Mouse (Mus musculus): ENCODE measurements around the gene Fgfr2.

Gene Fgfr2

GRCm38 (mm10) chr7:132458493-132458892 lies 664.7 kb downstream of the Fgfr2 start:
- no peak for DNase-seq (ENCODE audit: low read depth, low spot score)

GRCm38 (mm10) chr7:132455071-132455720 lies 668.0 kb downstream of the Fgfr2 start:
- no peak for DNase-seq (ENCODE audit: low read depth, low spot score)

GRCm38 (mm10) chr7:132449891-132450735 lies 673.0 kb downstream of the Fgfr2 start:
- DNase-seq (ENCODE audit: low read depth, low spot score): no peak

- DNase-seq (ENCODE audit: low read depth, low spot score): no peak
Observed at GRCm38 (mm10) chr7:132448511-132449154, 674.5 kb downstream of the Fgfr2 start.

GRCm38 (mm10) chr7:132447558-132447957 lies 675.6 kb downstream of the Fgfr2 start:
- DNase-seq (ENCODE audit: low read depth, low spot score): no peak

GRCm38 (mm10) chr7:132446841-132447240 lies 676.3 kb downstream of the Fgfr2 start:
- no peak for DNase-seq (ENCODE audit: low read depth, low spot score)

- no peak for DNase-seq (ENCODE audit: low read depth, low spot score)
Observed at GRCm38 (mm10) chr7:132444221-132444620, 678.9 kb downstream of the Fgfr2 start.

- DNase-seq (ENCODE audit: low read depth, low spot score): no peak
Observed at GRCm38 (mm10) chr7:132443769-132444168, 679.4 kb downstream of the Fgfr2 start.

GRCm38 (mm10) chr7:132443134-132443533 lies 680.0 kb downstream of the Fgfr2 start:
- DNase-seq (ENCODE audit: low read depth, low spot score): no peak

GRCm38 (mm10) chr7:132442133-132442763 lies 680.9 kb downstream of the Fgfr2 start:
- peak; percentile 92 for DNase-seq (ENCODE audit: low read depth, low spot score)

- no peak for DNase-seq (ENCODE audit: low read depth, low spot score)
Observed at GRCm38 (mm10) chr7:132439916-132440315, 683.2 kb downstream of the Fgfr2 start.

- DNase-seq (ENCODE audit: low read depth, low spot score): peak; percentile 85
Observed at GRCm38 (mm10) chr7:132438060-132438459, 685.1 kb downstream of the Fgfr2 start.

GRCm38 (mm10) chr7:132437431-132437830 lies 685.7 kb downstream of the Fgfr2 start:
- no peak for DNase-seq (ENCODE audit: low read depth, low spot score)

GRCm38 (mm10) chr7:132435486-132436055 lies 687.6 kb downstream of the Fgfr2 start:
- no peak for DNase-seq (ENCODE audit: low read depth, low spot score)

GRCm38 (mm10) chr7:132429324-132429723 lies 693.8 kb downstream of the Fgfr2 start:
- no peak for DNase-seq (ENCODE audit: low read depth, low spot score)

- DNase-seq (ENCODE audit: low read depth, low spot score): no peak
Observed at GRCm38 (mm10) chr7:132428308-132428707, 694.8 kb downstream of the Fgfr2 start.

GRCm38 (mm10) chr7:132426069-132426468 lies 697.1 kb downstream of the Fgfr2 start:
- no peak for DNase-seq (ENCODE audit: low read depth, low spot score)

GRCm38 (mm10) chr7:132425364-132425999 lies 697.7 kb downstream of the Fgfr2 start:
- no peak for DNase-seq (ENCODE audit: low read depth, low spot score)

- no peak for DNase-seq (ENCODE audit: low read depth, low spot score)
Observed at GRCm38 (mm10) chr7:132423570-132423969, 699.6 kb downstream of the Fgfr2 start.

GRCm38 (mm10) chr7:132419378-132420255 lies 703.5 kb downstream of the Fgfr2 start:
- no peak for DNase-seq (ENCODE audit: low read depth, low spot score)
